In the genomic region with DNA sequence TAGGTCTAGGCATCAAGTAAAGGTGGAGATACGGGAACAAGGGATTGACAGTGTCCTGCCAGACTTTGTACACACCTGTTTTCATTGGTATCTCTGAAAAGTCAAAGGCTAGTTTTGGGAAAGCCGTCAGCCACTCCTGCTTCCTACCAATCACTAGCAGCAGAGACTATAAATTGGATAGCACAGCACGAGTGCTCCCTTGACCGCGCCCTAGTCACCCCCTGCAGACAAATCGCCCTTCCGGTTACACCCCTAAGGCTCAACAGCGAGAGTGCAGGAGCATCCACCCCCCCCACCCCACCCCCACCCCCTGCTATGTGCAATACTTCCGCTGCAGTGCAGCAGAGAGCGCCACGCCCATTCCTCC, we compare ENCODE assay signal across 8 mouse cellular contexts. TPM values are rescaled to one million over a fixed set of nuclear protein-coding genes. Genes with fewer than 3 reads are reported as not detected.
DNase-seq lines count a peak whose midpoint lies in the region; ATAC-seq and TF ChIP-seq lines count a peak whose summit lies in the region.

No protein-coding gene starts in this region.

- H3K4me3 ChIP-seq in kidney, embryonic 15.5 days (replicated peaks): peak overlapping the region; percentile 64
- peak overlapping the region; percentile 36 for H3K4me3 ChIP-seq in cortical plate, adult 2 months (ENCODE audit: insufficient read depth, low read length)
- H3K4me3 ChIP-seq in hindbrain, embryonic 16.5 days (ENCODE audit: low read length): peak overlapping the region; percentile 64
- peak overlapping the region; percentile 55 for H3K4me3 ChIP-seq in midbrain, embryonic 16.5 days (ENCODE audit: low read depth, low read length)

- under 1% methylated on average over 11 of the region's 11 CpGs for WGBS in kidney, embryonic 15.5 days
- WGBS in hindbrain, embryonic 16.5 days: 1% methylated on average over 11 of the region's 11 CpGs
- 1% methylated on average over 11 of the region's 11 CpGs for WGBS in midbrain, embryonic 16.5 days

- no peak for DNase-seq in kidney, adult 9 months
- no peak for DNase-seq in cerebellum, adult 9-10 months
- no peak for DNase-seq in cerebellum, postnatal 14 days
- no peak for DNase-seq in layer of hippocampus, postnatal 25 days (ENCODE audit: extremely low spot score in 1 of 2, low spot score in 1 of 2)

- H3K9ac ChIP-seq in kidney, embryonic 15.5 days: peak overlapping the region; percentile 15
- peak overlapping the region; percentile 59 for H3K9ac ChIP-seq in hindbrain, embryonic 16.5 days (ENCODE audit: low read depth, low read length)
- H3K9ac ChIP-seq in midbrain, embryonic 16.5 days (ENCODE audit: low read depth, low read length): peak overlapping the region; percentile 61

- peaks cover 40% of the 10 kb centered on the region for H3K4me1 ChIP-seq in kidney, embryonic 15.5 days
- peaks cover 5% of the 10 kb centered on the region; the same call in 1 of the 2 replicates for H3K4me1 ChIP-seq in cortical plate, adult 2 months (ENCODE audit: control insufficient read depth, insufficient read depth, low read length)
- peaks cover 8% of the 10 kb centered on the region for H3K4me1 ChIP-seq in hindbrain, embryonic 16.5 days (ENCODE audit: control insufficient read depth, insufficient read depth, low read depth, low read length)
- peaks cover 11% of the 10 kb centered on the region; the same call in 1 of the 2 replicates for H3K4me1 ChIP-seq in midbrain, embryonic 16.5 days (ENCODE audit: control insufficient read depth, insufficient read depth, low read length)

- no peak for TF ChIP-seq POLR2A in cortical plate, adult 2 months (IDR thresholded peaks at IDR 0.05; ENCODE audit: extremely low read depth, insufficient read depth, low read length)

- ATAC-seq in kidney, embryonic 15.5 days (replicated peaks; ENCODE audit: low FRiP score): peak; percentile 75
- ATAC-seq in hindbrain, embryonic 16.5 days: no peak
- 0 out of 2 replicates have a peak, but pooled peaks have one; percentile 0 for ATAC-seq in midbrain, embryonic 16.5 days

- H3K27me3 ChIP-seq in kidney, embryonic 15.5 days: no peaks in the 10 kb centered on the region
- no peaks in the 10 kb centered on the region for H3K27me3 ChIP-seq in hindbrain, embryonic 16.5 days (replicated peaks; ENCODE audit: control insufficient read depth, insufficient read depth, low read length)
- H3K27me3 ChIP-seq in midbrain, embryonic 16.5 days (ENCODE audit: control insufficient read depth, insufficient read depth, low read depth, low read length): no peaks in the 10 kb centered on the region

- H3K4me2 ChIP-seq in kidney, embryonic 15.5 days: peak overlapping the region; percentile 96
- peak overlapping the region; percentile 96 for H3K4me2 ChIP-seq in hindbrain, embryonic 16.5 days (ENCODE audit: low read length)
- H3K4me2 ChIP-seq in midbrain, embryonic 16.5 days (ENCODE audit: low read length): peak overlapping the region; percentile 95

- H3K36me3 ChIP-seq in kidney, embryonic 15.5 days: no peaks in the 10 kb centered on the region
- H3K36me3 ChIP-seq in hindbrain, embryonic 16.5 days (ENCODE audit: control insufficient read depth, insufficient read depth, low read length): no peaks in the 10 kb centered on the region
- no peaks in the 10 kb centered on the region for H3K36me3 ChIP-seq in midbrain, embryonic 16.5 days (ENCODE audit: control insufficient read depth, insufficient read depth, low read length)

- TF ChIP-seq CTCF in cortical plate, adult 2 months (IDR thresholded peaks at IDR 0.05; ENCODE audit: extremely low read depth, insufficient read depth, low read length): no peak

- peak overlapping the region; percentile 97 for H3K27ac ChIP-seq in kidney, embryonic 15.5 days
- H3K27ac ChIP-seq in cortical plate, adult 2 months (ENCODE audit: insufficient read depth, low read length): peak overlapping the region; percentile 95
- H3K27ac ChIP-seq in hindbrain, embryonic 16.5 days (ENCODE audit: low read depth, low read length): peak overlapping the region; percentile 97
- H3K27ac ChIP-seq in midbrain, embryonic 16.5 days (ENCODE audit: low read length): peak overlapping the region; percentile 96

- H3K9me3 ChIP-seq in kidney, embryonic 15.5 days (replicated peaks): no peaks in the 10 kb centered on the region
- H3K9me3 ChIP-seq in hindbrain, embryonic 16.5 days (ENCODE audit: control insufficient read depth, low read length): no peaks in the 10 kb centered on the region
- H3K9me3 ChIP-seq in midbrain, embryonic 16.5 days (replicated peaks; ENCODE audit: control insufficient read depth, low read length, poor library complexity, severe bottlenecking): no peaks in the 10 kb centered on the region

RNA-seq across cellular contexts. Expression of gene Ssc4d, which starts 12.2 kb away (rescaled TPM):
- polyA plus RNA-seq in kidney, embryonic 15.5 days (2015; fragmentation: Nextera tagmentation; extraction: Ambion mirVana): 9.6 and 10.1 TPM in 2 replicates
- polyA plus RNA-seq in cortical plate, adult 2 months (2012; rRNA removed): 2.7 and 3.7 TPM in 2 replicates
- 2.9 and 3.4 TPM in 2 replicates for polyA plus RNA-seq in hindbrain, embryonic 16.5 days (2015; fragmentation: Nextera tagmentation; extraction: Ambion mirVana)
- polyA plus RNA-seq in midbrain, embryonic 16.5 days (2015; fragmentation: Nextera tagmentation; extraction: Ambion mirVana): 1.8 and 1.9 TPM in 2 replicates
- 1 to 10 TPM in 1 of 2 experiments, under 1 TPM in 1; 0.77 to 1.3 TPM for total RNA-seq in layer of hippocampus, postnatal 25 days (2021)

RNA-seq across cellular contexts. Expression of gene Zp3, which starts 17.8 kb away (rescaled TPM):
- polyA plus RNA-seq in kidney, embryonic 15.5 days (2015; fragmentation: Nextera tagmentation; extraction: Ambion mirVana): 0.30 TPM in 1 of 2 replicates, not detected in the other
- polyA plus RNA-seq in cortical plate, adult 2 months (2012; rRNA removed): 0.08 TPM in 1 of 2 replicates, not detected in the other
- 0.15 TPM in 1 of 2 replicates, not detected in the other for polyA plus RNA-seq in hindbrain, embryonic 16.5 days (2015; fragmentation: Nextera tagmentation; extraction: Ambion mirVana)
- polyA plus RNA-seq in midbrain, embryonic 16.5 days (2015; fragmentation: Nextera tagmentation; extraction: Ambion mirVana): 0.23 TPM in 1 of 2 replicates, not detected in the other
- not detected for total RNA-seq in layer of hippocampus, postnatal 25 days (2021)

RNA-seq across cellular contexts. Expression of gene Ywhag, which starts 27.7 kb away (rescaled TPM):
- polyA plus RNA-seq in kidney, embryonic 15.5 days (2015; fragmentation: Nextera tagmentation; extraction: Ambion mirVana): 179 and 189 TPM in 2 replicates
- polyA plus RNA-seq in cortical plate, adult 2 months (2012; rRNA removed): 516 and 534 TPM in 2 replicates
- 996 and 1,023 TPM in 2 replicates for polyA plus RNA-seq in hindbrain, embryonic 16.5 days (2015; fragmentation: Nextera tagmentation; extraction: Ambion mirVana)
- 1,035 and 1,054 TPM in 2 replicates for polyA plus RNA-seq in midbrain, embryonic 16.5 days (2015; fragmentation: Nextera tagmentation; extraction: Ambion mirVana)
- total RNA-seq in layer of hippocampus, postnatal 25 days (2021): 1,000 to 10,000 TPM; 1,286 to 1,307 TPM

RNA-seq across cellular contexts. Expression of gene Dtx2, which starts 32.5 kb away (rescaled TPM):
- polyA plus RNA-seq in kidney, embryonic 15.5 days (2015; fragmentation: Nextera tagmentation; extraction: Ambion mirVana): 29.4 and 29.9 TPM in 2 replicates
- 8.9 and 9.6 TPM in 2 replicates for polyA plus RNA-seq in cortical plate, adult 2 months (2012; rRNA removed)
- polyA plus RNA-seq in hindbrain, embryonic 16.5 days (2015; fragmentation: Nextera tagmentation; extraction: Ambion mirVana): 22.9 and 28.6 TPM in 2 replicates
- polyA plus RNA-seq in midbrain, embryonic 16.5 days (2015; fragmentation: Nextera tagmentation; extraction: Ambion mirVana): 24.0 and 26.1 TPM in 2 replicates
- total RNA-seq in layer of hippocampus, postnatal 25 days (2021): 1 to 10 TPM; 7.8 to 8.2 TPM
